ENCODE assay signal across 8 mouse cellular contexts in genomic region chr2:74027404-74028104, GRCm38 (mm10).
DNase-seq lines count a peak whose midpoint lies in the region; ATAC-seq and TF ChIP-seq lines count a peak whose summit lies in the region.

No protein-coding gene starts in this region.

- TF ChIP-seq POLR2A in myocyte (IDR thresholded peaks at IDR 0.05; ENCODE audit: insufficient read length, low read depth): no peak

- no peak for ATAC-seq in kidney, embryonic 15.5 days (replicated peaks; ENCODE audit: low FRiP score)
- ATAC-seq in kidney, embryonic 14.5 days (ENCODE audit: low FRiP score, low TSS enrichment): no peak; the same call in 1 of the 2 replicates
- ATAC-seq in forebrain, postnatal 0 days: peak; percentile 78

- no peaks in the 10 kb centered on the region for H3K79me2 ChIP-seq in myocyte (ENCODE audit: control insufficient read depth, insufficient read depth)

- WGBS in kidney, embryonic 15.5 days: 34% methylated on average over 11 of the region's 11 CpGs
- WGBS in kidney, embryonic 14.5 days: 30% methylated on average over 11 of the region's 11 CpGs
- WGBS in forebrain, postnatal 0 days: 47% methylated on average over 11 of the region's 11 CpGs

- H3ac ChIP-seq in myocyte (ENCODE audit: control insufficient read depth, insufficient read length): no peak overlapping the region

- no peaks in the 10 kb centered on the region; the same call in 1 of the 2 replicates for H3K27me3 ChIP-seq in kidney, embryonic 15.5 days
- no peaks in the 10 kb centered on the region for H3K27me3 ChIP-seq in kidney, embryonic 14.5 days (ENCODE audit: control insufficient read depth, insufficient read depth, low read length)
- no peaks in the 10 kb centered on the region for H3K27me3 ChIP-seq in forebrain, postnatal 0 days (ENCODE audit: insufficient read depth, low read length)
- peaks cover 43% of the 10 kb centered on the region for H3K27me3 ChIP-seq in myocyte (ENCODE audit: control insufficient read depth, insufficient read depth, insufficient read length)

- H3K4me1 ChIP-seq in kidney, embryonic 15.5 days: 0 out of 2 replicates have a peak, but pooled peaks cover 2% of the 10 kb centered on the region
- H3K4me1 ChIP-seq in kidney, embryonic 14.5 days (ENCODE audit: control insufficient read depth, insufficient read depth, low read length): no peaks in the 10 kb centered on the region
- H3K4me1 ChIP-seq in forebrain, postnatal 0 days (ENCODE audit: insufficient read depth): no peaks in the 10 kb centered on the region

- DNase-seq in brain, embryonic 18.5 days (ENCODE audit: low read depth, low spot score): peak; percentile 50
- DNase-seq in forebrain, postnatal 0 days: peak; percentile 79
- DNase-seq in left cerebral cortex, adult 18-20 months (ENCODE audit: low spot score in 2 of 2): peak; percentile 49 to 50
- DNase-seq in thymus, adult 18-20 months: no peak
- DNase-seq in thymus, postnatal 14 days: no peak

- H3K4me3 ChIP-seq in kidney, embryonic 15.5 days (replicated peaks): no peak overlapping the region
- H3K4me3 ChIP-seq in kidney, embryonic 14.5 days (ENCODE audit: low read length): no peak overlapping the region
- H3K4me3 ChIP-seq in forebrain, postnatal 0 days (ENCODE audit: low read depth, low read length): no peak overlapping the region
- H3K4me3 ChIP-seq in myocyte: no peak overlapping the region

- no peaks in the 10 kb centered on the region for H3K9me3 ChIP-seq in kidney, embryonic 15.5 days (replicated peaks)
- H3K9me3 ChIP-seq in kidney, embryonic 14.5 days (ENCODE audit: control insufficient read depth, low read length): no peaks in the 10 kb centered on the region
- no peaks in the 10 kb centered on the region for H3K9me3 ChIP-seq in forebrain, postnatal 0 days (ENCODE audit: low read length)

- peak overlapping the region; percentile 41 for H3K4me2 ChIP-seq in kidney, embryonic 15.5 days
- no peak overlapping the region; the same call in 1 of the 2 replicates for H3K4me2 ChIP-seq in kidney, embryonic 14.5 days (replicated peaks; ENCODE audit: low read depth, low read length)
- H3K4me2 ChIP-seq in forebrain, postnatal 0 days (ENCODE audit: low read depth): peak overlapping the region; percentile 15; the same call in 1 of the 2 replicates
- H3K4me2 ChIP-seq in myocyte (ENCODE audit: low read depth): peak overlapping the region; percentile 21

- peak; percentile 78 for TF ChIP-seq CTCF in forebrain, postnatal 0 days (IDR thresholded peaks at IDR 0.05; ENCODE audit: low read depth)

- H3K9ac ChIP-seq in kidney, embryonic 15.5 days: no peak overlapping the region
- no peak overlapping the region; the same call in 1 of the 2 replicates for H3K9ac ChIP-seq in kidney, embryonic 14.5 days (ENCODE audit: low read depth, low read length)
- 0 out of 2 replicates have a peak overlapping the region, but pooled peaks have one; percentile 11 for H3K9ac ChIP-seq in forebrain, postnatal 0 days

- no peak overlapping the region for H3K27ac ChIP-seq in kidney, embryonic 15.5 days
- H3K27ac ChIP-seq in kidney, embryonic 14.5 days (ENCODE audit: low read depth, low read length): no peak overlapping the region
- no peak overlapping the region for H3K27ac ChIP-seq in forebrain, postnatal 0 days (ENCODE audit: low read depth, low read length)

- no peaks in the 10 kb centered on the region for H3K36me3 ChIP-seq in kidney, embryonic 15.5 days
- H3K36me3 ChIP-seq in kidney, embryonic 14.5 days (ENCODE audit: control insufficient read depth, insufficient read depth, low read length): no peaks in the 10 kb centered on the region
- no peaks in the 10 kb centered on the region for H3K36me3 ChIP-seq in forebrain, postnatal 0 days (ENCODE audit: insufficient read depth)
- no peaks in the 10 kb centered on the region for H3K36me3 ChIP-seq in myocyte (ENCODE audit: control insufficient read depth, insufficient read depth)

TF ChIP-seq in myocyte, 11 proteins besides CTCF, POLR2A, EP300 and RAD21:
- no peak for TF ChIP-seq MYOD1 (IDR thresholded peaks at IDR 0.05; ENCODE audit: control insufficient read depth in 1 of 3, insufficient read length in 2 of 3, low read depth in 2 of 3)
TF ChIP-seq in myocyte: peak in this region for 0.

Comparison
In these comparisons a context has a peak if more than half of its experiments do, and no peak if none do; other contexts are left out.
1. DNase-seq: peak in brain, embryonic 18.5 days (single experiment), forebrain, postnatal 0 days (single experiment) and left cerebral cortex, adult 18-20 months (2 of 2); none in thymus, adult 18-20 months (0 of 2) and thymus, postnatal 14 days (single experiment).